Mouse (Mus musculus): ENCODE measurements around the gene Atp9a.

Gene Atp9a

GRCm38 (mm10) chr2:168682721-168683120 is 59.5 kb downstream of the Atp9a start:
- DNase-seq (ENCODE audit: inconsistent ontology term) = no peak

GRCm38 (mm10) chr2:168681531-168681930 is 60.7 kb downstream of the Atp9a start:
- DNase-seq (ENCODE audit: inconsistent ontology term) = no peak

- no peak for DNase-seq (ENCODE audit: inconsistent ontology term)
Observed at GRCm38 (mm10) chr2:168679381-168680199, 62.6 kb downstream of the Atp9a start.

- no peak for DNase-seq (ENCODE audit: inconsistent ontology term)
Observed at GRCm38 (mm10) chr2:168678662-168679294, 63.4 kb downstream of the Atp9a start.

DNA sequence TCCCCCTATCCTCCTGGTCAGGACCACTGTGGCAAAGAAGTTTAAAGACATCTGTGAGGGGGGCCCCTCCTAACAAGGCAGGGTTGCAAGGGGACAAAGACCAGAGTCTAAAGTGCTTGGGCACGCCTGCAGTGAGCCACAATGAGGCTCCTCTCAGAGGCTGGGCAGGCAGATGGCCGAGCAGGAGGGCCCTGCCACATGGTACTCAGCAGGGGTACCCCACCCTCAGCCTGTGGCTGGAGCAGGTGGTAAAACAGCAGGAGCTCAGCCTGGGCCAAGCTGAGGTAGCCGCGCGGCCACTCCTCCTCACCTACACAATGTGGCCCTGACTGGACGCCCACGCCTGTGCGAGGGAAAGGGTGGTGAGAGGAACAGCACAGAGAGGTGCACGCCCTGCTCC is 64.6 kb downstream of the Atp9a start:
- DNase-seq (ENCODE audit: inconsistent ontology term) = no peak

DNA sequence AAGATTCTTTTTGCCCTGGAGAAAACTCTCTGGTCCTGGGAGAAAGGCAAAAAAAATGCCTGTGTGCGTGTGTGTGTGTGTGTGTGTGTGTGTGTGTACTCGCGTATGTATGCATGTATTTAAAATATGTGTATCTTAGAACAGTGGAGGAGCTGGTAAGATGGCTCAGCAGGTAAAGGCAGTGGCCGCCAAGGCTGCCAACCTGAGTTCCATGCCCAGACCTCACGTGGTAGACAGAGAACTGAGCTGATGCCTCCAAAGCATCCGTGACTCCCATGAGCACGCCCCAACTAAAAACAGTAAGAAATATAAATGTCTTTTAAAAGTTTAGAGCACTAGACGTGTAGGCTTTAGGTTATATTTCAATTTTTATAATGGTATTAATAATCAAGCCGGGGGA is 70.5 kb downstream of the Atp9a start:
- DNase-seq (ENCODE audit: inconsistent ontology term) = no peak

DNA sequence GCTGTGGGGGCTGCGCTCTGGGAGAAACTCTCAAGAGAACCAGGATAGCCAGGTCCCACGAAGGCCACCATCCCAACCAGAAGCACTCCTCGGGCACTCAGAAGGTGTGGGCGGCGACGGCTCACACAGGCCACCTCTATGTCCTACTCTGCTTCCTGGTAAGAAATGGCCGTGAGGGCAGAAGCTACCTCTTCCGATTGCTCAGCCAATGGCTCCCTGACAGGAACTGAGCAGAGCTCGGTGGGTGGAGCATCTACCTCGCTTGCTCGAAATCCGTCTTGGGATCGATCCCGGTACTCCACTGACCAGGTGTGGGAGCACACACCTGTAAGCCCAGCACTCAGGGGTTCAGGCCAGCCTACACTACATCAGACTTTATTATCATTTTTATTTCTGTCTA is 72.0 kb downstream of the Atp9a start:
- DNase-seq (ENCODE audit: inconsistent ontology term) = no peak

- no peak for DNase-seq (ENCODE audit: inconsistent ontology term)
Observed at GRCm38 (mm10) chr2:168669762-168670161, 72.4 kb downstream of the Atp9a start.

DNA sequence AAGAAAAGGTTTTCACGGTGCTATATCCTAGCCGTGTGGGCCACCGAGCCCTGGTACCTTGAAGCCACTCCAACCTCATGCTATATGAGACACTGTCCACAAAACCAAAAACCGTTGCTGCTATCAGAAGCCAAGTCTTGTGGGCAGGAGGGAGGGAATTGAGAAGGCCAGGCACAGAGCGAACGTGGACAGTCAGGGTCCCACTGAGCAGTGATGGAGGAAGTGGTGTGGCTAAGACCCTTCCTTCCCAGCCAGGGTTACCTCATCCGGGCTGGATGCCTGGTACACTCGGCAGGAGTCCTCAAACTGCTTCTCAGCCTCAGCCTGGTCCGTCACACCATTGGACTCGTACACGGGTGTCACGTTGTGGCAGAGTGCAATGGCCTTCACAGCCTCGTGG is 74.5 kb downstream of the Atp9a start:
- DNase-seq (ENCODE audit: inconsistent ontology term) = no peak

- no peak for DNase-seq (ENCODE audit: inconsistent ontology term)
Observed at GRCm38 (mm10) chr2:168665680-168666079, 76.5 kb downstream of the Atp9a start.

DNA sequence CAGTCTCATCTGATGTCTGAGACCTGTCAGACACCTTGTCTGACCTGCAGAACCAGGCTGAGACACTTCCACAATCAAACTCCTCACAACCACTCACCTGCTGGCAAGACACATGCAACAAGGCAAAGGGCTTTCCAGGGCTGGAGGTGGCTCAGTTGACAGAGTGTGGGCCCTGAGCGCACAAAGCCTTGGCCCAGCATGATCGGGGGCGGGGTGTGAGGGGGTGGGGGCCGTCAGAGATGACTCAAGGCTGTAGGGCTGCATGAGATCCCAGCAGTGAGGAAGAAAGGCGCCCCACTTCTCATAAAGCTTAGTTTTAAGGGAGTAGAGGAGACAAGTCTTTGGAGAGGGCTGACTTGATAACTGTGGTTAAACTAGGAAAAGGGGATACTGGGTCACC is 78.5 kb downstream of the Atp9a start:
- DNase-seq (ENCODE audit: inconsistent ontology term) = no peak

DNA sequence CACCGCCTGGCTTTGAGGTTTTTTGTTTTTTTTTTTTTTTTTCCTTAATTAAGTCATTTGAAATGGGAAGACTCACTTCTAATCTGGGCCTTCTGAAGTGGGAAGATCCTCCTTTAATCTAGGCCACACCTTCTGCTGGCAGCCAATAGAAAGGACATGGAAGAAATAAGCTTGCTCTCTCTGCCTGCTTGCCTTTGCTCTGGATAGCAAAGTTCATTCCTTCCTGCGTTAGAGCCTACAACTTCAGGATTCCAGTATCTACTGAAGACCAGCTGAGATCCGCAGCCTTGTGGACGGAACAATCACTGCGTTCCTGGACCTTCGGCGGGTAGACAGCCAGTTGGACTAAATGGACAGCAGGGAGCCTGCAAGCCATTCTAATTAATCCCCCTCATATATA is 79.0 kb downstream of the Atp9a start:
- no peak for DNase-seq (ENCODE audit: inconsistent ontology term)

DNA sequence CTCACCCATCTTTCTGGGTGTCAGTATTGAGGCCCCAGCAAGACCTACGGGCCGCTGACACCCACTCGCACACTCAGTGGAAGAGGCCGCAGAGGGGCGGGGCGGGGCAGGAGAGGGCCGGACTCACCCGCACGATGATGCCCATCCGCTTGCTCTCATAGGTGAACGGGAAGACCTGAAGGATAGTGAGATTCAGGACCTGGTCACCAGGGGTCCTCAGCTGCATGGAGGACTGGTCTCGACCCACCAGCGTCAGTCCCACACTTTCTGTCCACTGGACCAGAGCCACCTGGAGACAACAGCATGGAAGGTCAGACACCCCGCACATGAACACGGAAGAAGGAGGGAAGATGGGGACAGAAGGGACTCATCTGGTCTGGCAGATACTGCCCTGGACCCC is 80.4 kb downstream of the Atp9a start:
- DNase-seq (ENCODE audit: inconsistent ontology term) = no peak

DNA sequence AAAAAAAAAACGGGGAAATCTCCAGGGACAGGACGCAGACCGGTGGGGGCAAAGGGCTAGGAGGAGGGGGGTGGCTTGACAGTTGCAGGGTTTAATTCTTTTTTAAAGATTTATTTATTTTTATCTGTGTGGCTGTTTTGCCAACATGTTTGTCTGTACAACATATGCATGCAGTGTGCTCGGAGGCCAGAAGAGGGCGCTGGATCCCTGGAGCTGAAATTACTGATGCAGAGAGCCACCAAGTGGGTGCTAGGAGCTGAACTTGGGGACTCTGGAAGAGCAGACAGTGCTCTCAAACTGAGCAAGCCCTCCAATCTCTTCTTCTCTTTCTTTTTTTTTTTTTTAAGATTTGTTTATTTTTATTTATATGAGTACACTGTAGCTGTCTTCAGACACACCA is 81.9 kb downstream of the Atp9a start:
- no peak for DNase-seq (ENCODE audit: inconsistent ontology term)

DNA sequence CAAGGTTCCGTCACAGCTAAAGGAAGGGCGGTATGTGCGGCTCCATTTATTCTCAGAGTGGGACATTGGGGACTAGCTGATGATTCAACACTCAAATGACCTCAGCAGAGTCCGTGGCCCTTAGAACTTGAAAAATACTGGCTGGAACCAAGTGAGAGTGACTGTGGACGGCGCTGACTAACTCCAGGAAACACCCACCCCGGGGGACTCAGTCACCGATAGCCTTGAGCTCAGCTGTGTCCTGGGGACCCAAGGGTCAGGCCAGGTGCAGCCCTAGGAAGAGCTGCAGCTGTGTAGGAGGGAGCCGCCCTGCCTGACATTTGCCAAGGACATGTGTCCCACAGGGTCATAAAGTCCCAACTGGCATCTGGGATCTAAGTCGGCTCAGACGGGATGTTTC is 83.7 kb downstream of the Atp9a start:
- no peak for DNase-seq (ENCODE audit: inconsistent ontology term)

DNA sequence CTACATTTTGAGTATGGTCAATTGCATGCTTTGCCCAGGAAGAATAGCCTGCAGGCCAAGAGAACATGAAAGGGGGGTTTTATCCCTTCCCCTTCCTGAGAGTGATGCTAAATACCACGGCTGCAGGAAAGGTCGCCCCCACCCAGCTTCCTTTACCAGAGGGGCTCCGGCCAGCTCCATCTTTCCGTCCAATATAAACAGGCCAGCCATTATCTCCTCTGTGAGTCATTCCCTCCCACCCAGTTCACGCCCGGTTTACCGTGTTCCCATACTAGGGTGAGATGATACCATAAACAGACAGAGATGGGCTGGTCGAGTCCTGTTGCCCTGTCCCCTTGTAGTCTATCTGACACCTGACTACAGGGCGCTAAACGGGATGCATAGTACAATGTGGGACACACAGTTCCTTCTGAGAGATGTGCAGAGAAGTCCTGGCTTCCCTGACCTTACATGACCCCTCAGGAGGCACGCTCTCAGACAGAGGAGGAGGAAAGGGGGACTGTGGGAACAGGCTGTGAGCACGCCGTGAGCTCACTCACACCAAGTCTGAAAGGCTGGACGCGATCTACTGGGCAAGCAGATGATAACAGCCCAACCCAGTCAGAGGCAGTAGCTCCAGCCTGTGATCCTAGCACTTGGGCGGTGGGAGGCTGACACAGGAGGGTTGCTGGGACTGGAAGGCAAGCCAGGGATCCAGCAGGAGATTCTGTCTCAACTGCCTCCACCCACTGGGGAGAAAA is 85.5 kb downstream of the Atp9a start:
- DNase-seq (ENCODE audit: inconsistent ontology term) = peak; percentile 48

GRCm38 (mm10) chr2:168654983-168655669 is 87.1 kb downstream of the Atp9a start:
- DNase-seq (ENCODE audit: inconsistent ontology term) = no peak

GRCm38 (mm10) chr2:168654482-168654881 is 87.7 kb downstream of the Atp9a start:
- DNase-seq (ENCODE audit: inconsistent ontology term) = no peak

DNA sequence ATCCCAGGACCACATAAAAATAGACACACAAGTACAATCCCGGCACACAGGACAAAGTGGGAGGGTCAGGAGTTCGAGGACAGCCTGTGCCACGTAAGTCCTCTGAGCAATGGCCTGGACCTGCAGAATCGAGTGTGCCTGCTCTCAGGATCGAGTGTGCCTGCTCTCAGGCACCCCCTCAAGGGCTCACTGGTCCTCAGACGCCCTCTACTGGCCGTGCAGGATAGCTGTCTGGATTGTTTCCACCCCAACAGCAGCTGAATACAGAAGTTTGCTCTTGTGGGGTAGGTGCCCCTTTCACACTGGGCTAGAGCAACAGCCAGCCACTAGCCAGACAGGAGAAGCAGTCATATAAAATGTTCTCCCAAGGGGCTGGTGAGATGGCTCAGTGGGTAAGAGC is 90.5 kb downstream of the Atp9a start:
- DNase-seq (ENCODE audit: inconsistent ontology term) = no peak

DNA sequence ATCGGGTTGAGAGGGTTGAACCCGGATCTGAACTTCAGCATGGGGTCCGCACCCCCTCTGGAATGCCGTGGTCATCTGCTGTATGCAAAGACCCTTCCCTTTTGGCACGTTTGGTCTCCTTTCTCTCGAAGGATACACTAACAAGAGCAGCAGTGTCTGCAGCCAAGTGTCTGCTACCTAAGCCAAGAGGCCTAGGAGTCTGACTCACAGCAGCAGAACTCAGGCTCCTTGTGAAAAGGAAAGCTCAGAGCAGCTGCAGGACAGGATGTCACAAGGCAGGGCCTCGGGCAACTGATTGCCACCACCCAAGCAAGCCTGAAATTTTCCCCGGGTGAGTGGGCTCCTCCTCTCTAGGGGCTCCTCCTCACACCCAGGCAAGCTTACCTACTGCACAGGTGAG is 94.0 kb downstream of the Atp9a start:
- no peak for DNase-seq (ENCODE audit: inconsistent ontology term)

- DNase-seq (ENCODE audit: inconsistent ontology term) = no peak
Observed at GRCm38 (mm10) chr2:168644855-168645254, 97.4 kb downstream of the Atp9a start.

GRCm38 (mm10) chr2:168643524-168644177 is 98.6 kb downstream of the Atp9a start:
- DNase-seq (ENCODE audit: inconsistent ontology term) = no peak
